Mouse (Mus musculus): ENCODE data around the gene Memo1. TPM values are rescaled to one million over a fixed set of nuclear protein-coding genes. Genes with fewer than 3 reads are reported as not detected.

Memo1 gene
- polyA plus RNA-seq, 1 experiment from 2014 or later = 88.7 TPM

- ATAC-seq (replicated peaks; ENCODE audit: insufficient number of reproducible peaks, low FRiP score, low TSS enrichment, low read depth) (no peak), DNase-seq (ENCODE audit: low spot score) (no peak)
- H3K4me2 ChIP-seq (ENCODE audit: low read depth, low read length) = no peak overlapping the region
- H3K36me3 ChIP-seq (replicated peaks; ENCODE audit: control insufficient read depth, insufficient read depth, low read depth, low read length) = no peaks in the 10 kb centered on the region
- H3K4me1 ChIP-seq (ENCODE audit: control insufficient read depth, insufficient read depth, low read length) = no peaks in the 10 kb centered on the region
- no peaks in the 10 kb centered on the region for H3K27me3 ChIP-seq (ENCODE audit: control insufficient read depth, insufficient read depth, low read length)
- WGBS = 82% methylated on average over 3 of the region's 3 CpGs
- H3K4me3 ChIP-seq (ENCODE audit: low read depth, low read length) = no peak overlapping the region
- no peak overlapping the region for H3K9ac ChIP-seq (replicated peaks; ENCODE audit: low read length)
- no peak overlapping the region for H3K27ac ChIP-seq (replicated peaks; ENCODE audit: low read depth, low read length)
- H3K9me3 ChIP-seq (replicated peaks; ENCODE audit: control insufficient read depth, low read length) = no peaks in the 10 kb centered on the region
These were observed 5.1 kb downstream of the Memo1 start for GRCm38 (mm10) chr17:74290198-74290597.

- DNase-seq (ENCODE audit: low spot score) = no peak
- Histone ChIP-seq H3K4me2 (ENCODE audit: low read depth, low read length) (no peak overlapping the region), H3K36me3 (replicated peaks; ENCODE audit: control insufficient read depth, insufficient read depth, low read depth, low read length) (no peaks in the 10 kb centered on the region), H3K9ac (replicated peaks; ENCODE audit: low read length) (no peak overlapping the region), H3K4me1 (ENCODE audit: control insufficient read depth, insufficient read depth, low read length) (no peaks in the 10 kb centered on the region), H3K27ac (replicated peaks; ENCODE audit: low read depth, low read length) (no peak overlapping the region), H3K9me3 (replicated peaks; ENCODE audit: control insufficient read depth, low read length) (no peaks in the 10 kb centered on the region), H3K4me3 (ENCODE audit: low read depth, low read length) (no peak overlapping the region), H3K27me3 (ENCODE audit: control insufficient read depth, insufficient read depth, low read length) (no peaks in the 10 kb centered on the region)
- 84% methylated on average over 2 of the region's 2 CpGs for WGBS
- ATAC-seq (replicated peaks; ENCODE audit: insufficient number of reproducible peaks, low FRiP score, low TSS enrichment, low read depth) = no peak
These were observed 6.7 kb downstream of the Memo1 start for GRCm38 (mm10) chr17:74288626-74289025.

- no peak overlapping the region for H3K4me3 ChIP-seq (ENCODE audit: low read depth, low read length)
- 82% methylated on average over 4 of the region's 4 CpGs for WGBS
- no peaks in the 10 kb centered on the region for H3K27me3 ChIP-seq (ENCODE audit: control insufficient read depth, insufficient read depth, low read length)
- H3K36me3 ChIP-seq (replicated peaks; ENCODE audit: control insufficient read depth, insufficient read depth, low read depth, low read length) = no peaks in the 10 kb centered on the region
- H3K4me1 ChIP-seq (ENCODE audit: control insufficient read depth, insufficient read depth, low read length) = no peaks in the 10 kb centered on the region
- no peak overlapping the region for H3K4me2 ChIP-seq (ENCODE audit: low read depth, low read length)
- no peaks in the 10 kb centered on the region for H3K9me3 ChIP-seq (replicated peaks; ENCODE audit: control insufficient read depth, low read length)
- no peak for ATAC-seq (replicated peaks; ENCODE audit: insufficient number of reproducible peaks, low FRiP score, low TSS enrichment, low read depth)
- H3K9ac ChIP-seq (replicated peaks; ENCODE audit: low read length) = no peak overlapping the region
- DNase-seq (ENCODE audit: low spot score) = no peak
- no peak overlapping the region for H3K27ac ChIP-seq (replicated peaks; ENCODE audit: low read depth, low read length)
These were observed 9.1 kb downstream of the Memo1 start for GRCm38 (mm10) chr17:74286140-74286730.

GRCm38 (mm10) chr17:74285730-74286129, 9.6 kb downstream of the Memo1 start:
- no peak for ATAC-seq (replicated peaks; ENCODE audit: insufficient number of reproducible peaks, low FRiP score, low TSS enrichment, low read depth)
- Histone ChIP-seq H3K9ac (replicated peaks; ENCODE audit: low read length) (no peak overlapping the region), H3K4me3 (ENCODE audit: low read depth, low read length) (no peak overlapping the region), H3K36me3 (replicated peaks; ENCODE audit: control insufficient read depth, insufficient read depth, low read depth, low read length) (no peaks in the 10 kb centered on the region), H3K4me2 (ENCODE audit: low read depth, low read length) (no peak overlapping the region), H3K27ac (replicated peaks; ENCODE audit: low read depth, low read length) (no peak overlapping the region), H3K4me1 (ENCODE audit: control insufficient read depth, insufficient read depth, low read length) (no peaks in the 10 kb centered on the region), H3K27me3 (ENCODE audit: control insufficient read depth, insufficient read depth, low read length) (no peaks in the 10 kb centered on the region), H3K9me3 (replicated peaks; ENCODE audit: control insufficient read depth, low read length) (no peaks in the 10 kb centered on the region)
- DNase-seq (ENCODE audit: low spot score) = no peak
- WGBS = 83% methylated on average over 2 of the region's 2 CpGs

- no peak overlapping the region for H3K4me2 ChIP-seq (ENCODE audit: low read depth, low read length)
- WGBS = 90% methylated on average over 2 of the region's 2 CpGs
- H3K27ac ChIP-seq (replicated peaks; ENCODE audit: low read depth, low read length) = no peak overlapping the region
- no peaks in the 10 kb centered on the region for H3K9me3 ChIP-seq (replicated peaks; ENCODE audit: control insufficient read depth, low read length)
- no peak for ATAC-seq (replicated peaks; ENCODE audit: insufficient number of reproducible peaks, low FRiP score, low TSS enrichment, low read depth)
- H3K27me3 ChIP-seq (ENCODE audit: control insufficient read depth, insufficient read depth, low read length) = no peaks in the 10 kb centered on the region
- no peak overlapping the region for H3K9ac ChIP-seq (replicated peaks; ENCODE audit: low read length)
- H3K4me3 ChIP-seq (ENCODE audit: low read depth, low read length) = no peak overlapping the region
- H3K36me3 ChIP-seq (replicated peaks; ENCODE audit: control insufficient read depth, insufficient read depth, low read depth, low read length) = no peaks in the 10 kb centered on the region
- no peak for DNase-seq (ENCODE audit: low spot score)
- H3K4me1 ChIP-seq (ENCODE audit: control insufficient read depth, insufficient read depth, low read length) = no peaks in the 10 kb centered on the region
These were observed 10.8 kb downstream of the Memo1 start for GRCm38 (mm10) chr17:74284397-74285115.

GRCm38 (mm10) chr17:74282024-74282423, 13.3 kb downstream of the Memo1 start:
- no peak for ATAC-seq (replicated peaks; ENCODE audit: insufficient number of reproducible peaks, low FRiP score, low TSS enrichment, low read depth)
- no peak overlapping the region for H3K4me3 ChIP-seq (ENCODE audit: low read depth, low read length)

GRCm38 (mm10) chr17:74278966-74279869, 16.1 kb downstream of the Memo1 start:
- Histone ChIP-seq H3K4me1 (ENCODE audit: control insufficient read depth, insufficient read depth, low read length) (no peaks in the 10 kb centered on the region), H3K4me3 (ENCODE audit: low read depth, low read length) (no peak overlapping the region), H3K36me3 (replicated peaks; ENCODE audit: control insufficient read depth, insufficient read depth, low read depth, low read length) (no peaks in the 10 kb centered on the region), H3K4me2 (ENCODE audit: low read depth, low read length) (no peak overlapping the region), H3K9me3 (replicated peaks; ENCODE audit: control insufficient read depth, low read length) (no peaks in the 10 kb centered on the region), H3K27ac (replicated peaks; ENCODE audit: low read depth, low read length) (no peak overlapping the region), H3K9ac (replicated peaks; ENCODE audit: low read length) (no peak overlapping the region), H3K27me3 (ENCODE audit: control insufficient read depth, insufficient read depth, low read length) (no peaks in the 10 kb centered on the region)
- DNase-seq (ENCODE audit: low spot score) = no peak
- WGBS = 96% methylated on average over 8 of the region's 8 CpGs
- ATAC-seq (replicated peaks; ENCODE audit: insufficient number of reproducible peaks, low FRiP score, low TSS enrichment, low read depth) = no peak

More at GRCm38 (mm10) chr17:74282024-74282423, 13.3 kb downstream of the Memo1 start:
- DNase-seq (ENCODE audit: low spot score) = no peak
- no peaks in the 10 kb centered on the region for H3K36me3 ChIP-seq (replicated peaks; ENCODE audit: control insufficient read depth, insufficient read depth, low read depth, low read length)
- no peak overlapping the region for H3K4me2 ChIP-seq (ENCODE audit: low read depth, low read length)
- H3K9me3 ChIP-seq (replicated peaks; ENCODE audit: control insufficient read depth, low read length) = no peaks in the 10 kb centered on the region
- WGBS = 91% methylated on average over 3 of the region's 3 CpGs
- no peak overlapping the region for H3K9ac ChIP-seq (replicated peaks; ENCODE audit: low read length)
- H3K27ac ChIP-seq (replicated peaks; ENCODE audit: low read depth, low read length) = no peak overlapping the region
- no peaks in the 10 kb centered on the region for H3K27me3 ChIP-seq (ENCODE audit: control insufficient read depth, insufficient read depth, low read length)
- no peaks in the 10 kb centered on the region for H3K4me1 ChIP-seq (ENCODE audit: control insufficient read depth, insufficient read depth, low read length)

- H3K4me1 ChIP-seq (ENCODE audit: control insufficient read depth, insufficient read depth, low read length) = no peaks in the 10 kb centered on the region
- no peak overlapping the region for H3K27ac ChIP-seq (replicated peaks; ENCODE audit: low read depth, low read length)
- no peak overlapping the region for H3K9ac ChIP-seq (replicated peaks; ENCODE audit: low read length)
- H3K27me3 ChIP-seq (ENCODE audit: control insufficient read depth, insufficient read depth, low read length) = no peaks in the 10 kb centered on the region
- ATAC-seq (replicated peaks; ENCODE audit: insufficient number of reproducible peaks, low FRiP score, low TSS enrichment, low read depth) (no peak), DNase-seq (ENCODE audit: low spot score) (no peak)
- 90% methylated on average over 3 of the region's 3 CpGs for WGBS
- H3K9me3 ChIP-seq (replicated peaks; ENCODE audit: control insufficient read depth, low read length) = no peaks in the 10 kb centered on the region
- H3K4me2 ChIP-seq (ENCODE audit: low read depth, low read length) = no peak overlapping the region
- no peak overlapping the region for H3K4me3 ChIP-seq (ENCODE audit: low read depth, low read length)
- no peaks in the 10 kb centered on the region for H3K36me3 ChIP-seq (replicated peaks; ENCODE audit: control insufficient read depth, insufficient read depth, low read depth, low read length)
These were observed 20.9 kb downstream of the Memo1 start for GRCm38 (mm10) chr17:74274471-74274870.

All from embryonic facial prominence, embryonic 11.5 days (tissue).